In genomic region chr9:23969736-23970135, GRCm38 (mm10) we compare ENCODE assay signal across 26 mouse cellular contexts.
"Had no signal": no experiment of that assay in that cellular context is flagged by ENCODE, and none has a peak within 500 bp of the region (broad histone marks: within the 10 kb centered on the region; RNA-seq: fewer than 3 reads in every experiment).

No protein-coding gene starts in this region.

- H3K27ac ChIP-seq: embryonic facial prominence, embryonic 10.5 days; embryonic facial prominence, embryonic 12.5 days; embryonic facial prominence, embryonic 13.5 days; embryonic facial prominence, embryonic 15.5 days; forebrain, embryonic 10.5 days; forebrain, embryonic 12.5 days; forebrain, embryonic 13.5 days; forebrain, embryonic 15.5 days; gastrocnemius, adult 2 months; heart, adult 2 months; heart, embryonic 10.5 days had no signal

- ATAC-seq: forebrain, embryonic 13.5 days; forebrain, embryonic 14.5 days; forebrain, embryonic 15.5 days; forebrain, postnatal 0 days had no signal

- H3K4me2 ChIP-seq: embryonic facial prominence, embryonic 12.5 days; embryonic facial prominence, embryonic 13.5 days; embryonic facial prominence, embryonic 15.5 days; forebrain, embryonic 12.5 days; forebrain, embryonic 13.5 days; forebrain, embryonic 15.5 days had no signal

- H3K9me3 ChIP-seq: embryonic facial prominence, embryonic 10.5 days; embryonic facial prominence, embryonic 12.5 days; embryonic facial prominence, embryonic 13.5 days; embryonic facial prominence, embryonic 15.5 days; forebrain, embryonic 10.5 days; forebrain, embryonic 12.5 days; forebrain, embryonic 13.5 days; forebrain, embryonic 15.5 days; heart, embryonic 10.5 days had no signal

- H3K36me3 ChIP-seq: embryonic facial prominence, embryonic 10.5 days; embryonic facial prominence, embryonic 12.5 days; embryonic facial prominence, embryonic 13.5 days; embryonic facial prominence, embryonic 15.5 days; forebrain, embryonic 10.5 days; forebrain, embryonic 12.5 days; forebrain, embryonic 15.5 days; heart, embryonic 10.5 days had no signal

- H3K9ac ChIP-seq: embryonic facial prominence, embryonic 12.5 days; embryonic facial prominence, embryonic 13.5 days; embryonic facial prominence, embryonic 15.5 days; forebrain, embryonic 12.5 days; forebrain, embryonic 13.5 days; forebrain, embryonic 15.5 days; forebrain, postnatal 0 days had no signal

- H3K4me1 ChIP-seq: embryonic facial prominence, embryonic 10.5 days; embryonic facial prominence, embryonic 12.5 days; embryonic facial prominence, embryonic 13.5 days; embryonic facial prominence, embryonic 15.5 days; forebrain, embryonic 10.5 days; forebrain, embryonic 12.5 days; forebrain, embryonic 13.5 days; forebrain, embryonic 15.5 days; heart, embryonic 10.5 days had no signal

- H3K4me3 ChIP-seq: embryonic facial prominence, embryonic 10.5 days; embryonic facial prominence, embryonic 12.5 days; embryonic facial prominence, embryonic 13.5 days; embryonic facial prominence, embryonic 15.5 days; erythroblast, embryonic 14.5 days; forebrain, embryonic 10.5 days; forebrain, embryonic 12.5 days; forebrain, embryonic 13.5 days; forebrain, embryonic 15.5 days; gastrocnemius, adult 2 months; heart, adult 2 months; heart, embryonic 10.5 days had no signal

- H3K27me3 ChIP-seq: embryonic facial prominence, embryonic 12.5 days; embryonic facial prominence, embryonic 13.5 days; embryonic facial prominence, embryonic 15.5 days; forebrain, embryonic 12.5 days; forebrain, embryonic 13.5 days; forebrain, embryonic 15.5 days had no signal

- DNase-seq: cerebellum, adult 9-10 months; cerebellum, adult 9-11 months; cerebellum, postnatal 10 days; cerebellum, postnatal 25 days; cerebellum, postnatal 36 days; embryo, embryonic 11 days; forebrain, postnatal 0 days; gastrocnemius, adult 2 months; gastrocnemius, postnatal 10 days; gastrocnemius, postnatal 14 days; gastrocnemius, postnatal 25 days; gastrocnemius, postnatal 36 days; heart, adult 11 months; heart, adult 18-20 months; heart, adult 2 months had no signal
